Mouse (Mus musculus) liver, postnatal 0 days (tissue): ENCODE measurements around the gene Rplp2. TPM values are rescaled to one million over a fixed set of nuclear protein-coding genes. Genes with fewer than 3 reads are reported as not detected.

Experiments
- ATAC-seq: fragments of 200-750 bp; cut with Nextera tagmentation; 2 replicates; pipeline ENCODE4 v1.8.0; 2017; ENCODE audit warnings: mild to moderate bottlenecking, moderate library complexity
- DNase-seq: peaks from one replicate; pipeline ENCODE4 v3.0.0-alpha.2; 2016
- H3K27ac ChIP-seq: fragments of 300-500 bp; sonication (generic); 2 replicates; pipeline ENCODE4 v1.5.1; 2014; ENCODE audit warnings: antibody characterized with exemption, moderate library complexity, mild to moderate bottlenecking, low read depth
- H3K27me3 ChIP-seq: fragments of 300-500 bp; sonication (generic); 2 replicates; pipeline ENCODE4 v1.6.1; 2014; ENCODE audit warnings: low read length, control low read depth, mixed read lengths; ENCODE audit not compliant: insufficient read depth
- H3K36me3 ChIP-seq: fragments of 300-500 bp; sonication (generic); replicated peaks from 2 replicates; pipeline ENCODE4 v1.6.1; 2014; ENCODE audit warnings: mild to moderate bottlenecking, control low read depth, low read length, moderate library complexity, mixed read lengths; ENCODE audit not compliant: insufficient read depth
- H3K4me1 ChIP-seq: fragments of 300-500 bp; sonication (generic); 2 replicates; pipeline ENCODE4 v1.6.1; 2014; ENCODE audit warnings: antibody characterized with exemption, mild to moderate bottlenecking, control low read depth; ENCODE audit not compliant: insufficient read depth
- H3K4me2 ChIP-seq: fragments of 300-500 bp; sonication (generic); 2 replicates; pipeline ENCODE4 v1.6.1; 2014; ENCODE audit warnings: low read depth, mild to moderate bottlenecking, low read length, moderate library complexity, mixed read lengths
- H3K4me3 ChIP-seq: fragments of 300-500 bp; sonication (generic); 2 replicates; pipeline ENCODE4 v1.5.1; 2014; ENCODE audit warnings: low read depth, low read length
- H3K9ac ChIP-seq: fragments of 300-500 bp; sonication (generic); replicated peaks from 2 replicates; pipeline ENCODE4 v1.6.1; 2014; ENCODE audit warnings: mild to moderate bottlenecking, moderate library complexity
- H3K9me3 ChIP-seq: fragments of 300-500 bp; sonication (generic); 2 replicates; pipeline ENCODE4 v1.6.1; 2016; ENCODE audit warnings: mild to moderate bottlenecking, control low read depth, low read length, mixed read lengths
- CTCF ChIP-seq: sonication (generic); IDR thresholded peaks from 2 replicates; pipeline ENCODE4 v1.5.1; 2016; ENCODE audit warnings: antibody characterized with exemption, low read depth
- EP300 ChIP-seq: IDR thresholded peaks from 2 replicates; pipeline ENCODE4 v1.6.1; 2016; ENCODE audit warnings: antibody characterized with exemption, low read depth, mild to moderate bottlenecking
- WGBS: fragments of 180-500 bp; shearing (Covaris S2); extraction: QIAGEN DNeasy Blood & Tissue Kit; methylation state at CpG from one replicate; pipeline ENCODE4 v1.1.7; 2014; ENCODE audit not compliant: insufficient replicate concordance; 5-methylcytosine and 5-hydroxymethylcytosine counted together
- polyA plus RNA-seq: library from polyadenylated mRNA; unstranded; fragments of >200 nt; fragmentation: Nextera tagmentation; extraction: Ambion mirVana; gene quantifications from 2 replicates; pipeline ENCODE4 v1.2.1, GENCODE M21; 2015

The Rplp2 gene
- polyA plus RNA-seq, 1 experiment from 2014 or later = 861 TPM

GRCm38 (mm10) chr7:141463824-141464602 is 16.8 kb downstream of the Rplp2 start:
- peak overlapping the region; percentile 3; the same call in 1 of the 2 replicates for H3K4me3 ChIP-seq
- peak overlapping the region; percentile 32; the same call in 1 of the 2 replicates for H3K27ac ChIP-seq
- DNase-seq (no peak), ATAC-seq (no peak)
- H3K4me2 ChIP-seq = peak overlapping the region; percentile 40
- H3K9me3 ChIP-seq = no peaks in the 10 kb centered on the region
- peaks cover 11% of the 10 kb centered on the region for H3K36me3 ChIP-seq
- WGBS = 30% methylated on average over 12 of the region's 12 CpGs
- peaks cover 43% of the 10 kb centered on the region for H3K4me1 ChIP-seq
- H3K9ac ChIP-seq = peak overlapping the region; percentile 12; the same call in 1 of the 2 replicates
- H3K27me3 ChIP-seq = peaks cover 48% of the 10 kb centered on the region
- no peak for TF ChIP-seq EP300
- no peak for TF ChIP-seq CTCF

GRCm38 (mm10) chr7:141464603-141465201 is 17.5 kb downstream of the Rplp2 start:
- TF ChIP-seq CTCF (no peak), EP300 (no peak)
- DNase-seq = peak; percentile 44
- H3K27me3 ChIP-seq = peaks cover 48% of the 10 kb centered on the region
- peak overlapping the region; percentile 40 for H3K4me2 ChIP-seq
- WGBS = 10% methylated on average over 30 of the region's 38 CpGs
- no peaks in the 10 kb centered on the region for H3K9me3 ChIP-seq
- no peak for ATAC-seq
- peak overlapping the region; percentile 12; the same call in 1 of the 2 replicates for H3K9ac ChIP-seq
- peaks cover 7% of the 10 kb centered on the region for H3K36me3 ChIP-seq
- H3K27ac ChIP-seq = peak overlapping the region; percentile 31; the same call in 1 of the 2 replicates
- H3K4me3 ChIP-seq = peak overlapping the region; percentile 3; the same call in 1 of the 2 replicates
- peaks cover 49% of the 10 kb centered on the region for H3K4me1 ChIP-seq

- H3K4me3 ChIP-seq = no peak overlapping the region
- no peaks in the 10 kb centered on the region for H3K9me3 ChIP-seq
- TF ChIP-seq CTCF = no peak
- TF ChIP-seq EP300 = no peak
- DNase-seq (peak; percentile 21), ATAC-seq (no peak)
- 58% methylated on average over 8 of the region's 10 CpGs for WGBS
- H3K9ac ChIP-seq = no peak overlapping the region
- H3K4me2 ChIP-seq = no peak overlapping the region
- H3K36me3 ChIP-seq = peaks cover 11% of the 10 kb centered on the region
- no peak overlapping the region for H3K27ac ChIP-seq
- H3K4me1 ChIP-seq = peaks cover 49% of the 10 kb centered on the region
- H3K27me3 ChIP-seq = peaks cover 48% of the 10 kb centered on the region
These were observed 18.3 kb downstream of the Rplp2 start for GRCm38 (mm10) chr7:141465388-141466044.

- H3K4me2 ChIP-seq = no peak overlapping the region
- no peaks in the 10 kb centered on the region for H3K9me3 ChIP-seq
- WGBS = 69% methylated on average over 7 of the region's 7 CpGs
- TF ChIP-seq EP300 (no peak), CTCF (no peak)
- no peak overlapping the region for H3K4me3 ChIP-seq
- H3K27ac ChIP-seq = no peak overlapping the region
- H3K9ac ChIP-seq = no peak overlapping the region
- H3K27me3 ChIP-seq = peaks cover 43% of the 10 kb centered on the region
- ATAC-seq = no peak
- DNase-seq = peak; percentile 38
- peaks cover 49% of the 10 kb centered on the region for H3K4me1 ChIP-seq
- peaks cover 16% of the 10 kb centered on the region for H3K36me3 ChIP-seq
These were observed 18.9 kb downstream of the Rplp2 start for GRCm38 (mm10) chr7:141466045-141466394.

- H3K4me3 ChIP-seq = peak overlapping the region; percentile 76
- H3K27me3 ChIP-seq = peaks cover 38% of the 10 kb centered on the region
- H3K4me2 ChIP-seq = peak overlapping the region; percentile 89
- TF ChIP-seq CTCF = no peak
- TF ChIP-seq EP300 = no peak
- ATAC-seq (no peak), DNase-seq (no peak)
- WGBS = 62% methylated on average over 10 of the region's 10 CpGs
- peak overlapping the region; percentile 84 for H3K9ac ChIP-seq
- peaks cover 23% of the 10 kb centered on the region for H3K36me3 ChIP-seq
- H3K9me3 ChIP-seq = no peaks in the 10 kb centered on the region
- H3K4me1 ChIP-seq = peaks cover 47% of the 10 kb centered on the region
- H3K27ac ChIP-seq = peak overlapping the region; percentile 86
These were observed 19.5 kb downstream of the Rplp2 start for GRCm38 (mm10) chr7:141466607-141467148.
